Mouse (Mus musculus) embryonic stem cell, embryonic (primary cell): ENCODE measurements around the gene Retreg2.

ENCODE experiments used
- CTCF ChIA-PET, 4 experiments: fragments of 300-600 bp in 2 of 4; fragments of 350-600 bp in 2 of 4; sonication (Branson Sonifier 250); formaldehyde crosslinking; loops; one replicate each; lab custom pipeline; 2022; ENCODE audit warnings: inconsistent platforms in 2 of 4; lab: Charles Lee
- POLR2A ChIA-PET, 4 experiments: fragments of 300-600 bp in 2 of 4; fragments of 350-600 bp in 2 of 4; sonication (Branson Sonifier 250); formaldehyde crosslinking; loops; one replicate each; lab custom pipeline; 2022; ENCODE audit warnings: antibody characterized with exemption in 4 of 4, inconsistent platforms in 1 of 4; lab: Charles Lee

Gene Retreg2

DNA sequence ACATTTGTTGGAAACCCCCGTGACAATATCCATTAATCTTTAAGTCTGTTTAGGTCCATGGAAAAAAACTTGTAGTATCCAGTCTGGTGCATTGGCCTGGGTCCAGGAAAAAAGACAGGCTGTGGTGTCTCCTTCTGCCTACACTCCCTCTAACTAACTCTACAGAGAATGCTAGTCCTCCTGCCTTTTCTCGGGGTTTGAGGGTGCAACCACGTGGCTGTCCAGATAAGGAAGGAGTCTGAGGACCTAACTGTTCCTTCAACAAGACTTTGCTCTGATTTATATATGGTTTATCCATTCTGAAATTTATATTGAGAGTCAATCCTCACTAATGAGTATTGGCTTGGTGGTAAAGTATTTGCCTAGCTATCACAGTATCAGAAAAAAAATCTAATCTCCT is 13.3 kb downstream of the Retreg2 start:
- CTCF ChIA-PET, result interaction anchor here in 1 of 4 experiments (1.0 kb wide), 1 partner anchor 332 kb away, joined by 4 read pairs; no protein-coding TSS in a partner anchor
- POLR2A ChIA-PET, result interaction anchor here in 1 of 4 experiments (0.5 to 1.6 kb wide), 2 partner anchors 13 to 709 kb away, joined by 4 to 6 read pairs; partner anchors contain the start of gene Zfand2b

GRCm38 (mm10) chr1:75158990-75159389 is 16.4 kb downstream of the Retreg2 start:
- CTCF ChIA-PET, result interaction anchor here in 1 of 4 experiments (1.0 kb wide), 1 partner anchor 93 kb away, joined by 3 read pairs; no protein-coding TSS in a partner anchor
- POLR2A ChIA-PET, result interaction anchor here in 2 of 4 experiments (0.9 to 1.8 kb wide), 4 partner anchors 10 to 104 kb away, joined by 3 to 6 read pairs (median 4); partner anchors contain the start of genes Ankzf1 (in 1 of the 2), Atg9a (in 1 of the 2) and Zfand2b (in 1 of the 2)

- ChIA-PET POLR2A (interaction anchor here in 2 of 4 experiments (0.9 to 1.8 kb wide), 4 partner anchors 9 to 103 kb away, joined by 3 to 6 read pairs (median 4); partner anchors contain the start of genes Ankzf1 (in 1 of the 2), Atg9a (in 1 of the 2) and Zfand2b (in 1 of the 2)), CTCF (interaction anchor here in 1 of 4 experiments (1.0 kb wide), 1 partner anchor 92 kb away, joined by 3 read pairs; no protein-coding TSS in a partner anchor)
These were observed 17.1 kb downstream of the Retreg2 start for GRCm38 (mm10) chr1:75159540-75160255.

DNA sequence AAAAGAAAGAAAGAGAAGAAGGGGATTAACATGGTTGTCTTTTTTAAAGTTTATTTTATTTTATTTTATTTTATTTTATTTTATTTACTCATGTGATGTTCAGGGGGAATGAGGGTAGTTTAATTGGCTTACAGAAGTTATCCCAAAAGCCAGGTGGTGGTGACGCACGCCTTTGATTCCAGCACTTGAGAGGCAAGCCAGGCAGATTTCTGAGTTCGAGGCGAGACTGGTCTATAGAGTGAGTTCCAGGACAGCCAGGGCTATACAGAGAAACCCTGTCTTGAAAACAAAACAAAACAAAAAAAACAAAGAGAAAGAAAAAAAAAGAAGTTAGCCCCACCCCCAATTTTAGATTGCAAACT is 17.7 kb downstream of the Retreg2 start:
- ChIA-PET CTCF (interaction anchor here in 1 of 4 experiments (0.7 kb wide), 1 partner anchor 144 kb away, joined by 3 read pairs; no protein-coding TSS in a partner anchor), POLR2A (interaction anchor here in 2 of 4 experiments (0.6 to 1.8 kb wide), 2 partner anchors 8 to 22 kb away, joined by 4 to 6 read pairs; partner anchors contain the start of gene Zfand2b (in 1 of the 2))

GRCm38 (mm10) chr1:75168093-75168471 is 25.5 kb downstream of the Retreg2 start:
- POLR2A ChIA-PET, result interaction anchor here in 3 of 4 experiments (0.7 to 5.5 kb wide), 49 partner anchors 9 to 421 kb away, joined by 3 to 72 read pairs (median 5); partner anchors contain the start of genes Abcb6 (in 3 of the 3), Ankzf1 (in 3 of the 3), Atg9a (in 3 of the 3) and Dnpep (in 2 of the 3)
- CTCF ChIA-PET, result interaction anchor here (0.5 to 1.8 kb wide), 11 partner anchors 12 to 301 kb away, joined by 3 to 12 read pairs (median 5); partner anchors contain the start of gene Abcb6 (in 1 of the 4)

DNA sequence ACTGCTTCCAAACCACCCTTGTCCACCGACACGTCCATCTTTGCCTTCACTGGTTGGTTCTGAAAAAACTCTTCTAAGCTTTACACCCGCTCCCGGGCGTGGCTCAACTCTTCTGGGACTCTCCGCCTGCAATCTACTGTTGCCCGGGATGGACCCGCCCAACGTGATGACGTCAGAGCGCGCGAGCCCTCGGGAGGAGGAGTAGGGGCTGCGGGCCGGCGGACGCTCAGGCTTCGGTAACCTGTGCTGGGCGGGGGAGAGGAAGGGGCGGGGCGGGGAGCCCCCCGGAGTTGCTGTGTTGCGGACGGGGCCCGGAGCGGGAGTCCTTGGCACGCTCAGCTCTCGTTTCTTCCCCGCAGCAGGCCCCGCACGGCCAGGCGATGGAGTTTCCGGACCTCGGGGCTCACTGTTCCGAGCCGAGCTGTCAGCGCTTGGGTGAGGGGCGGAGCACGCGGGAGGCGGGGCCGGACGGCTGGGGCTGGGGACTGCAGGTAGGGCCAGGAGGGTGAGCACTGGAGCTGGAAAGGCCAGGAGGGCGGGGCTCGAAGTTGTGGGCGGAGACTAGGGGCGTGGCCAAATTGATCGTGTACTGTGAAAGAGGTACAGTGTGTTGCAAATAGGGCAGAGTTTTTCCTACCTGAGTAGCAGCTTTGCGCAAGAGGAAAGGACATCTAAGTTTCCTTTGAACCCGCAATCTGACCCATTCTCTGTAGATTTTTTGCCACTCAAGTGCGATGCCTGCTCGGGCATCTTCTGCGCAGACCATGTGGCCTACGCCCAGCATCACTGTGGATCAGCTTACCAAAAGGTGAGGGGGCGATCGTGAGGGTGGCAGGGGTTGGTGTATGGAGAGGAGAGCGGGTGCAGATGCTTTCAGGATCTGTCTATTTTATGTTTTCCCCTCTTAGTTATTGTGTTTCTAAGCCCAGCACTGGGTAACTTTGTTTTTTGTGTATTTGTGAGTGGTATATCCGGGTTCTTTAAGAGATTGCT is 26.2 kb downstream of the Retreg2 start, which contains the start of gene Zfand2b:
Gene Zfand2b (plus strand): TSS at position 175 of the 993 bp plus-strand sequence.
- POLR2A ChIA-PET, result interaction anchor here (0.5 to 5.5 kb wide), 64 partner anchors 10 to 859 kb away, joined by 3 to 72 read pairs (median 4); partner anchors contain the start of genes Abcb6 (in 4 of the 4), Ankzf1 (in 3 of the 4), Atg9a (in 3 of the 4) and A630095N17Rik (in 2 of the 4)
- CTCF ChIA-PET, result interaction anchor here (0.5 to 1.8 kb wide), 15 partner anchors 11 to 302 kb away, joined by 3 to 12 read pairs (median 5); partner anchors contain the start of gene Abcb6 (in 1 of the 4)

DNA sequence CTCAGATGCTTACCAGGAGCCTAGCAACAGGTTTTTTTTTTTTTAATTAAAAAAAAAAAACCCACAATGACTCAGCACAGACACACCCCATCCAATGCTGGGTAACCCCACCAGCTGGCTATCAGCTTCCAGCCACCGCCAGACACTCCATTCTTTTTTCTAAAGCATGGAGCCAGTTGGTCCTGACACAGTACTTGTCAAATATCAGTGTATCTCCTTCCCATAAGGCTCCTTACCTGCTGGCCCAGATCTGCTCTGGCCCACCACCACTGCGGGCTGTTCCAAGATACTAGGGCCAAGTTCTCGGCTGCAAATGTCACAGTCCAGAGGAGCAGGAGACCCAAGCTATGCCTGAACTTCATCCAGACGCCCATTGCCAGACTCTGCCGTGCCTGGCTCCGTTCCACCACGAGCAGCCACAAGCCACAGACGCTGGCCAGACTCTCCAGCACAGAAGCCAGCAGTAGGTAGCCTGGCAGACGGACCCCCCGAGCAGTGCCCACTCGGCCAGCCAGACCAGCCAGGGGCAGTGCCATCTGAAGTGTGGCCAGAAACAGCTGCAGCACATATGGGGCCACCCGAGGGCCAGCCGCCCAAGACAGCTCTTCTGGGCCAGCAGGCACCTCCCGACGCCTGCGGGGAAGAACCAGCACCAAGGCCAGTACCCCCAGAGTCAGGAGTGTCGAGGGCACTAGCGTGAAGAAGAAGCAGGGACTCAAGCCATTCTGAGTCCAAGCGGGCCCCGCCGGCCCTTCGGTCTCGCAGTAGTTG is 36.9 kb downstream of the Retreg2 start:
- CTCF ChIA-PET, result interaction anchor here in 2 of 4 experiments (0.6 to 4.4 kb wide), 11 partner anchors 11 to 297 kb away, joined by 3 to 20 read pairs (median 6); partner anchors contain the start of genes Ankzf1 (in 1 of the 2), Atg9a (in 1 of the 2), Dnpep (in 1 of the 2) and Zfand2b (in 1 of the 2)

DNA sequence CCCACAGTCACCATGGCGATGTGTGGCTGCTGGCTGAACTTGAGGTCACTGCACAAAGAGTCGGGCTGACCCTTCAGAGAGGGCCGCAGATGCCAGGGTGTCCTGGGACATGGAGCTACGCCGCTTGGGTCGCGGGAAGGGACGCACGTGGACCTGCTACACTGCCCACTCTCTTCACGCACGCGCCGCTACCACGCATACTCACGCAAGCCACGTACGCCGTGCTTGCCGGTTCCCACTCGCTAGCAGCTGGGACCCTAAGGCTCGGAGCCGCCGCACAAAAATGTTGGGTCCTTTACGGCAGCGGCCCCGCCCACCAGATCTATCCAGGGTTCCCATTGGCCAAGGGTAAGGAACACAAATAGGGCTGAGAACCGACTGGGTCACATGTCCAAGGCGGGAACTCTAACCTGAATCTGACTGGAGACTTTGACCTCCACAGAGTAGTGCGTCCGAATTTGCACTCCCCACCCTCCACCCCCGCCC is 37.6 kb downstream of the Retreg2 start, which contains the start of gene Abcb6:
Gene Abcb6 (minus strand): TSS at position 288 of the 486 bp plus-strand sequence.
- ChIA-PET POLR2A (interaction anchor here (0.6 to 6.5 kb wide), 57 partner anchors 9 to 1069 kb away, joined by 3 to 72 read pairs (median 5); partner anchors contain the start of genes Ankzf1 (in 3 of the 4), Atg9a (in 3 of the 4), Zfand2b (in 3 of the 4) and Dnajb2 (in 2 of the 4)), CTCF (interaction anchor here (0.5 to 4.4 kb wide), 21 partner anchors 12 to 413 kb away, joined by 3 to 20 read pairs (median 4); partner anchors contain the start of genes Ankzf1 (in 1 of the 4), Atg9a (in 1 of the 4), Dnpep (in 1 of the 4) and Zfand2b (in 1 of the 4))

More for the DNA sequence above, 36.9 kb downstream of the Retreg2 start:
- POLR2A ChIA-PET, result interaction anchor here (0.8 to 6.5 kb wide), 31 partner anchors 8 to 318 kb away, joined by 3 to 72 read pairs (median 5); partner anchors contain the start of genes Ankzf1 (in 3 of the 4), Atg9a (in 3 of the 4), Zfand2b (in 3 of the 4) and Tuba4a (in 2 of the 4)

- POLR2A ChIA-PET, result interaction anchor here (0.5 to 6.5 kb wide), 59 partner anchors 9 to 1070 kb away, joined by 3 to 72 read pairs (median 5); partner anchors contain the start of genes Ankzf1 (in 3 of the 4), Atg9a (in 3 of the 4), Zfand2b (in 3 of the 4) and Dnajb2 (in 2 of the 4)
- CTCF ChIA-PET, result interaction anchor here (0.5 to 4.4 kb wide), 25 partner anchors 11 to 808 kb away, joined by 3 to 20 read pairs (median 4); partner anchors contain the start of genes Ankzf1 (in 2 of the 4), Atg9a (in 2 of the 4), Dnpep (in 1 of the 4) and Tuba4a (in 1 of the 4)
These were observed 38.2 kb downstream of the Retreg2 start for GRCm38 (mm10) chr1:75180741-75181140.

DNA sequence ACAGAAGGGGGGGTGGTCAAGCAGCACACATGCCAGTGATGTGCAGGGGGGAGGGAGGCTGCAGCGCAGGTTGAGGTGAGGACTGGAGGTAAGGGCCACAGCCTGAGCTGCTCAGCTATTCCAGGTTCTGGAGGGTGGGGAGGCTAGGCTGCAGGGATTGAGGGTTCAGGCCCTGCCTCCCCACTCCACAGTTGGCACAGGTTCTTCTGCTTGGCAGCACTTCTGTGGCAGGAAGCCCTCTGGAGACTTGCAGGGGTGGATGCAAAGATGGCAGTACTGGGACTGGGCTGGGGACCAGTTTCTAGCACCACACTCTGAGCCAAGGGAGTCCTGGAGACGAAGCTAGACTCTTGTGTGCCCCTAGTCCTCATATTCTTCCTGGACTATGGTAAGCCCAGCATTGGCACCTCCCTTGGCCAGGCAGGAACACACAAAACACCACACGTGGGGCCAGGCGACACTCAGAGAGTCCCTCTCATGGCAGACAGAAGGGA is 38.8 kb downstream of the Retreg2 start:
- CTCF ChIA-PET, result interaction anchor here in 3 of 4 experiments (0.6 to 4.4 kb wide), 10 partner anchors 11 to 809 kb away, joined by 3 to 20 read pairs (median 4); partner anchors contain the start of genes Ankzf1 (in 1 of the 3), Atg9a (in 1 of the 3) and Tuba4a (in 1 of the 3)
- POLR2A ChIA-PET, result interaction anchor here in 3 of 4 experiments (0.6 to 6.5 kb wide), 30 partner anchors 9 to 323 kb away, joined by 3 to 72 read pairs (median 8); partner anchors contain the start of genes Ankzf1 (in 3 of the 3), Atg9a (in 3 of the 3), Zfand2b (in 3 of the 3) and Tuba4a (in 2 of the 3)

GRCm38 (mm10) chr1:75182160-75182559 is 39.6 kb downstream of the Retreg2 start:
- CTCF ChIA-PET, result interaction anchor here (0.6 to 4.4 kb wide), 11 partner anchors 10 to 573 kb away, joined by 3 to 20 read pairs (median 4); partner anchors contain the start of genes Ankzf1 (in 1 of the 4) and Atg9a (in 1 of the 4)
- POLR2A ChIA-PET, result interaction anchor here in 3 of 4 experiments (0.6 to 6.5 kb wide), 14 partner anchors 8 to 370 kb away, joined by 3 to 72 read pairs (median 4); partner anchors contain the start of genes Ankzf1 (in 2 of the 3), Atg9a (in 2 of the 3), Zfand2b (in 2 of the 3) and Dnpep (in 1 of the 3)

GRCm38 (mm10) chr1:75185495-75185894 is 42.9 kb downstream of the Retreg2 start:
- POLR2A ChIA-PET, result interaction anchor here in 2 of 4 experiments (0.6 to 2.6 kb wide), 6 partner anchors 12 to 66 kb away, joined by 3 to 7 read pairs (median 3); partner anchors contain the start of genes Tuba4a (in 1 of the 2) and Zfand2b (in 1 of the 2)
- CTCF ChIA-PET, result no interaction called here

DNA sequence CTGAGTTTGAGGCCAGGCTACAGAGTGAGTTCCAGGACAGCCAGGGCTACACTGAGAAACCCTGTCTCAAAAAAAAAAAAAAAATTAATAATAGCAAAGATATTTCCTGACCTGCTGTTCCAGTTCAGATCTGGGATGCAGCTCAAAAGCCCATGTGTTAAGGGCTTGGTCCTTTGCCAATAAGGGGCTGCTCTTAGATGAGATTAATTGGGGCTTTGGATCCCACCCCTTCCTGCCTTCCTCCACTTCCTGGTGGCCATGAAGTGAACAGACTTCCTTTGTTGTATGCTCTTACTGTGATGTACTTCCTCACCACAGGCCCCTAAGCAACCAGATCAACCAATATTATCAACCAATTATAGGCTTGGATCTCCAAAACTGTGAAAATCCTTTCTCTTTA is 44.5 kb downstream of the Retreg2 start:
- ChIA-PET CTCF (no interaction called here), POLR2A (interaction anchor here in 3 of 4 experiments (0.8 to 2.6 kb wide), 7 partner anchors 17 to 379 kb away, joined by 3 to 7 read pairs (median 4); partner anchors contain the start of genes Zfand2b (in 2 of the 3) and Tuba4a (in 1 of the 3))

DNA sequence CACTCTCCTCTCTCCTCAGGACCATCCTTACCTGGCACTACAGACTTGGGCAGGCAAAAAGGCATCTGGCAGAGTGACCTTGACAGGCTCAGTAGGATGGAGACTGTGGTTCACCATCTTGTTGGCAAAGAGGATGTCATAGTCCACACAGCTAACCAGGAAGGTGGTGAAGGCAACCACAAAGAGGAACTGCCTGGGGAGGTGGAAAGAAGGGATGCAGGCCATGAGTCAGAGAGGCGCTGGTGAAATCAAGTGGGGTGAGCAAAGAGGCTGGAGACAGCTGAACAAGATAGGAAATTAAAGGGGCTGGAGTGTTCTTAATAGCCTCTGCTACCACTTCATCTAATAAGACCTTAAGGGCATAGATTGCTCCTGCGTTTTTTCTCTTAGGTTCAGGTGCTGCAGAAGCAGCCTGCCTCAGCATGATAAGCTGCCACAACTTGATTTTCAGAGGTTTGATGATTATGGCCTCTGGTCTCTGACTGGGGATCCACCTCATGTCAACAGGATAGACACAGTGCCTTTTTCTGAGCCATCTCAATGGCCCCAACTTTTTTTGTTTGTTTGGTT is 45.4 kb downstream of the Retreg2 start:
- ChIA-PET POLR2A (no interaction called here), CTCF (no interaction called here)
